Mouse (Mus musculus) gastrocnemius, adult 8-10 months (tissue): ENCODE measurements around the gene Mlph. TPM values are rescaled to one million over a fixed set of nuclear protein-coding genes. Genes with fewer than 3 reads are reported as not detected.

Experiments
- DNase-seq, 2 experiments: peaks; one replicate each; pipeline ENCODE4 v3.0.0; 2022; ENCODE audit warnings: low spot score in 2 of 2
- total RNA-seq, 4 experiments: library from RNA; stranded (reverse); gene quantifications; 2 replicates each; pipeline ENCODE4 v1.2.4; 2022

Gene Mlph
- total RNA-seq, 4 experiments from 2014 or later, result 0.27 to 0.54 (median 0.31) TPM

GRCm38 (mm10) chr1:90906357-90906756 is 8.5 kb upstream of the Mlph start:
- DNase-seq, result peak in 1 of 2 experiments; percentile 34

GRCm38 (mm10) chr1:90909161-90909560 is 5.7 kb upstream of the Mlph start:
- no peak for DNase-seq

GRCm38 (mm10) chr1:90909631-90910152 is 5.2 kb upstream of the Mlph start:
- DNase-seq, result peak in 1 of 2 experiments; percentile 48

- no peak for DNase-seq
Observed at GRCm38 (mm10) chr1:90913231-90913630, 1.7 kb upstream of the Mlph start.

GRCm38 (mm10) chr1:90917509-90917908 is 2.6 kb downstream of the Mlph start:
- no peak for DNase-seq

GRCm38 (mm10) chr1:90921687-90922086 is 6.8 kb downstream of the Mlph start:
- no peak for DNase-seq

- no peak for DNase-seq
Observed at GRCm38 (mm10) chr1:90926030-90926429, 11.1 kb downstream of the Mlph start.

GRCm38 (mm10) chr1:90927308-90927707 is 12.4 kb downstream of the Mlph start:
- DNase-seq, result no peak

- DNase-seq, result no peak
Observed at GRCm38 (mm10) chr1:90927929-90928574, 13.2 kb downstream of the Mlph start.

GRCm38 (mm10) chr1:90928575-90928934 is 13.7 kb downstream of the Mlph start:
- DNase-seq, result peak; percentile 75 to 78

GRCm38 (mm10) chr1:90933001-90933400 is 18.1 kb downstream of the Mlph start:
- DNase-seq, result no peak

- no peak for DNase-seq
Observed at GRCm38 (mm10) chr1:90936990-90937389, 22.1 kb downstream of the Mlph start.

GRCm38 (mm10) chr1:90939980-90940379 is 25.1 kb downstream of the Mlph start:
- DNase-seq, result no peak

GRCm38 (mm10) chr1:90945171-90945570 is 30.3 kb downstream of the Mlph start:
- DNase-seq, result no peak

- DNase-seq, result no peak
Observed at GRCm38 (mm10) chr1:90947252-90947651, 32.4 kb downstream of the Mlph start.

GRCm38 (mm10) chr1:90949309-90949708 is 34.4 kb downstream of the Mlph start:
- DNase-seq, result no peak

GRCm38 (mm10) chr1:90951670-90952069 is 36.8 kb downstream of the Mlph start:
- DNase-seq, result no peak

GRCm38 (mm10) chr1:90952808-90953207 is 37.9 kb downstream of the Mlph start, which contains the start of gene Prlh:
Gene Prlh (plus strand): TSS chr1:90953108.
- DNase-seq, result no peak

GRCm38 (mm10) chr1:90953688-90954087 is 38.8 kb downstream of the Mlph start:
- DNase-seq, result no peak

GRCm38 (mm10) chr1:90956245-90957096 is 41.6 kb downstream of the Mlph start:
- peak; percentile 30 for DNase-seq

- DNase-seq, result no peak
Observed at GRCm38 (mm10) chr1:90962526-90962925, 47.6 kb downstream of the Mlph start.

GRCm38 (mm10) chr1:90962994-90963393 is 48.1 kb downstream of the Mlph start:
- DNase-seq, result no peak
